Mouse (Mus musculus) megakaryocyte progenitor cell, adult 5-6 weeks (primary cell): ENCODE data around the gene Klc3. TPM values are rescaled to one million over a fixed set of nuclear protein-coding genes. Genes with fewer than 3 reads are reported as not detected.

ENCODE experiments used
- ATAC-seq: replicated peaks from 2 replicates; pipeline ENCODE4 v1.8.0; 2016; ENCODE audit warnings: mild to moderate bottlenecking, moderate TSS enrichment, inconsistent platforms; ENCODE audit not compliant: poor library complexity
- total RNA-seq, 2 experiments: library from RNA; stranded (forward) in 1 of 2; stranded (reverse) in 1 of 2; fragments of 157-497, 149-512 nt in 1 of 2; fragments of 200-1000 nt in 1 of 2; gene quantifications; 2 replicates each; pipeline versions ENCODE4 v1.2.3 to v1.2.4; 2015 to 2017

Klc3 gene
- not detected in 2 replicates for total RNA-seq (2015)
- 0.10 TPM in 1 of 2 replicates, not detected in the other for total RNA-seq (2017)

- peak; percentile 67 for ATAC-seq
These were observed at the start of gene Klc3 for GRCm38 (mm10) chr7:19403731-19404296. Gene Klc3 (minus strand): TSS chr7:19404104.

- ATAC-seq, result no peak
These were observed 45.3 kb upstream of the Klc3 start for GRCm38 (mm10) chr7:19449165-19449564.

- no peak for ATAC-seq
These were observed 43.8 kb upstream of the Klc3 start for GRCm38 (mm10) chr7:19447689-19448088.

GRCm38 (mm10) chr7:19444801-19445200, 40.9 kb upstream of the Klc3 start:
- ATAC-seq, result no peak

- peak; percentile 78 for ATAC-seq
These were observed 39.4 kb upstream of the Klc3 start for GRCm38 (mm10) chr7:19443344-19443743.

GRCm38 (mm10) chr7:19441448-19442091, 37.7 kb upstream of the Klc3 start:
- ATAC-seq, result no peak

- ATAC-seq, result no peak
These were observed 33.1 kb upstream of the Klc3 start for GRCm38 (mm10) chr7:19437048-19437447.

- ATAC-seq, result no peak
These were observed 32.4 kb upstream of the Klc3 start for GRCm38 (mm10) chr7:19436276-19436675.

- ATAC-seq, result peak; percentile 38; the same call in 1 of the 2 replicates
These were observed 28.6 kb upstream of the Klc3 start for GRCm38 (mm10) chr7:19432475-19432874.

- no peak for ATAC-seq
These were observed 26.5 kb upstream of the Klc3 start for GRCm38 (mm10) chr7:19430402-19430801.

- ATAC-seq, result no peak
These were observed 25.8 kb upstream of the Klc3 start for GRCm38 (mm10) chr7:19429726-19430125.

GRCm38 (mm10) chr7:19427999-19428650, 24.2 kb upstream of the Klc3 start:
- ATAC-seq, result no peak

GRCm38 (mm10) chr7:19426888-19427287, 23.0 kb upstream of the Klc3 start:
- ATAC-seq, result no peak

GRCm38 (mm10) chr7:19426349-19426748, 22.4 kb upstream of the Klc3 start:
- ATAC-seq, result 0 out of 2 replicates have a peak, but pooled peaks have one; percentile 15

- no peak for ATAC-seq
These were observed 20.1 kb upstream of the Klc3 start for GRCm38 (mm10) chr7:19424051-19424450.

GRCm38 (mm10) chr7:19423083-19423482, 19.2 kb upstream of the Klc3 start:
- ATAC-seq, result no peak

- ATAC-seq, result peak; percentile 96
These were observed 17.1 kb upstream of the Klc3 start for GRCm38 (mm10) chr7:19420821-19421636.

GRCm38 (mm10) chr7:19420121-19420520, 16.2 kb upstream of the Klc3 start:
- no peak for ATAC-seq

- ATAC-seq, result peak; percentile 21
These were observed 12.7 kb upstream of the Klc3 start for GRCm38 (mm10) chr7:19416590-19416989.

- no peak for ATAC-seq
These were observed 9.6 kb upstream of the Klc3 start for GRCm38 (mm10) chr7:19413525-19413924.

GRCm38 (mm10) chr7:19411783-19412182, 7.9 kb upstream of the Klc3 start:
- ATAC-seq, result no peak
